Mouse (Mus musculus): Measurements from ENCODE around the gene Cux1.

GRCm38 (mm10) chr5:136210549-136210948 lies 356.7 kb downstream of the Cux1 start:
- TF ChIP-seq GATA1 (IDR thresholded peaks at IDR 0.05; ENCODE audit: borderline replicate concordance, low read length): no peak
- TF ChIP-seq FLI1 (IDR thresholded peaks at IDR 0.05; ENCODE audit: low read length): no peak
